Mouse (Mus musculus) liver, embryonic 13.5 days (tissue): ENCODE data around the gene Krt8. TPM values are rescaled to one million over a fixed set of nuclear protein-coding genes. Genes with fewer than 3 reads are reported as not detected.

ENCODE experiments used
- ATAC-seq: fragments of 200-750 bp; cut with Nextera tagmentation; 2 replicates; pipeline ENCODE4 v1.8.0; 2017; ENCODE audit warnings: low read depth, mild to moderate bottlenecking, moderate number of reproducible peaks, moderate library complexity
- DNase-seq: peaks from one replicate; pipeline ENCODE4 v3.0.0; 2022
- H3K27ac ChIP-seq: fragments of 300-500 bp; sonication (generic); 2 replicates; pipeline ENCODE4 v1.5.1; 2015; ENCODE audit warnings: moderate library complexity, mild to moderate bottlenecking, inconsistent platforms
- H3K27me3 ChIP-seq: fragments of 300-500 bp; sonication (generic); 2 replicates; pipeline ENCODE4 v1.6.1; 2015; ENCODE audit warnings: mild to moderate bottlenecking, inconsistent platforms
- H3K36me3 ChIP-seq: fragments of 300-500 bp; sonication (generic); 2 replicates; pipeline ENCODE4 v1.6.1; 2015; ENCODE audit warnings: mild to moderate bottlenecking, inconsistent platforms
- H3K4me1 ChIP-seq: fragments of 300-500 bp; sonication (generic); replicated peaks from 2 replicates; pipeline ENCODE4 v1.6.1; 2015; ENCODE audit warnings: inconsistent platforms
- H3K4me2 ChIP-seq: fragments of 300-500 bp; sonication (generic); 2 replicates; pipeline ENCODE4 v1.6.1; 2015; ENCODE audit warnings: inconsistent platforms, mild to moderate bottlenecking, moderate library complexity
- H3K4me3 ChIP-seq: fragments of 300-500 bp; sonication (generic); replicated peaks from 2 replicates; pipeline ENCODE4 v1.5.1; 2015; ENCODE audit warnings: mild to moderate bottlenecking, inconsistent platforms
- H3K9ac ChIP-seq: fragments of 300-500 bp; sonication (generic); 2 replicates; pipeline ENCODE4 v1.6.1; 2015; ENCODE audit warnings: mild to moderate bottlenecking, inconsistent platforms
- H3K9me3 ChIP-seq: fragments of 300-500 bp; sonication (generic); replicated peaks from 2 replicates; pipeline ENCODE4 v1.6.1; 2016; ENCODE audit warnings: inconsistent platforms
- WGBS: fragments of 180-500 bp; shearing (Covaris S2); methylation state at CpG from one replicate; pipeline ENCODE4 v1.1.7; 2015; ENCODE audit not compliant: insufficient replicate concordance; 5-methylcytosine and 5-hydroxymethylcytosine counted together
- polyA plus RNA-seq: library from polyadenylated mRNA; unstranded; fragments of >200 nt; fragmentation: Nextera tagmentation; extraction: Ambion mirVana; gene quantifications from 2 replicates; pipeline ENCODE4 v1.2.1, GENCODE M21; 2015

The Krt8 gene
- polyA plus RNA-seq, 1 experiment from 2014 or later, result 89.5 TPM

GRCm38 (mm10) chr15:102025136-102025872 lies 21.0 kb upstream of the Krt8 start:
- H3K4me2 ChIP-seq, result peak overlapping the region; percentile 45
- ATAC-seq (0 out of 2 replicates have a peak, but pooled peaks have one; percentile 9), DNase-seq (no peak)
- 0 out of 2 replicates have a peak, but pooled peaks cover 7% of the 10 kb centered on the region for H3K36me3 ChIP-seq
- peak overlapping the region; percentile 36; the same call in 1 of the 2 replicates for H3K9ac ChIP-seq
- H3K27me3 ChIP-seq, result peaks cover 46% of the 10 kb centered on the region
- peak overlapping the region; percentile 73 for H3K27ac ChIP-seq
- 6% methylated on average over 22 of the region's 22 CpGs for WGBS
- H3K4me1 ChIP-seq, result peaks cover 38% of the 10 kb centered on the region
- H3K9me3 ChIP-seq, result no peaks in the 10 kb centered on the region
- H3K4me3 ChIP-seq, result peak overlapping the region; percentile 29

DNA sequence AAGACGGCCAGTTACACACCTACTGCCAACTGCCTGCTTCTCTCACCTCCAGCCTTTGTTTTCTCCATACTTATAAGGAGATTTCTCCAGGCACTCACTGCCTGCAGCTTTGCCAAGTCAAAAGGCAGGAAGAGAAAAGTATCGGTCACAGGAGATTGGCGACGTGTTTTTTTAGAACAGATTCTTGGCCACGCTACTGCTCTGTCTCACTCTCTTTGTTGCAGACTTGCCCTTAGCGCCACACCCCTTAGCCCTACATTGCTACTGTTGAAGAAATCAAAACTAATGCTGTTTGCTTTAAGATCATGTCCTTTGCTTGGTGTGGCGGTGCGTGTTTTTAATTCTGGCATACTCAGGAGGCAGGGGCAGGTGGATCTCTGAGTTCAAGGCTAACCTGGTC lies 19.6 kb upstream of the Krt8 start:
- no peaks in the 10 kb centered on the region for H3K36me3 ChIP-seq
- peaks cover 38% of the 10 kb centered on the region for H3K4me1 ChIP-seq
- H3K9me3 ChIP-seq, result no peaks in the 10 kb centered on the region
- ATAC-seq (no peak), DNase-seq (no peak)
- peaks cover 46% of the 10 kb centered on the region for H3K27me3 ChIP-seq
- H3K27ac ChIP-seq, result no peak overlapping the region
- no peak overlapping the region for H3K9ac ChIP-seq
- H3K4me3 ChIP-seq, result no peak overlapping the region
- WGBS, result 57% methylated on average over 8 of the region's 8 CpGs
- no peak overlapping the region for H3K4me2 ChIP-seq

- Histone ChIP-seq H3K27ac (no peak overlapping the region), H3K9ac (no peak overlapping the region), H3K4me3 (no peak overlapping the region), H3K4me2 (no peak overlapping the region), H3K4me1 (peaks cover 37% of the 10 kb centered on the region), H3K27me3 (peaks cover 35% of the 10 kb centered on the region), H3K9me3 (no peaks in the 10 kb centered on the region), H3K36me3 (no peaks in the 10 kb centered on the region)
- DNase-seq (no peak), ATAC-seq (no peak)
- 44% methylated on average over 8 of the region's 8 CpGs for WGBS
Observed at GRCm38 (mm10) chr15:102022481-102022880, 18.2 kb upstream of the Krt8 start.

GRCm38 (mm10) chr15:102017918-102018463 lies 13.7 kb upstream of the Krt8 start:
- Histone ChIP-seq H3K27ac (peak overlapping the region; percentile 47), H3K4me1 (peaks cover 45% of the 10 kb centered on the region), H3K36me3 (no peaks in the 10 kb centered on the region), H3K9ac (no peak overlapping the region), H3K4me2 (no peak overlapping the region), H3K4me3 (no peak overlapping the region), H3K9me3 (no peaks in the 10 kb centered on the region), H3K27me3 (no peaks in the 10 kb centered on the region)
- WGBS, result 10% methylated on average over 7 of the region's 7 CpGs
- ATAC-seq (peak; percentile 70), DNase-seq (peak; percentile 34)

DNA sequence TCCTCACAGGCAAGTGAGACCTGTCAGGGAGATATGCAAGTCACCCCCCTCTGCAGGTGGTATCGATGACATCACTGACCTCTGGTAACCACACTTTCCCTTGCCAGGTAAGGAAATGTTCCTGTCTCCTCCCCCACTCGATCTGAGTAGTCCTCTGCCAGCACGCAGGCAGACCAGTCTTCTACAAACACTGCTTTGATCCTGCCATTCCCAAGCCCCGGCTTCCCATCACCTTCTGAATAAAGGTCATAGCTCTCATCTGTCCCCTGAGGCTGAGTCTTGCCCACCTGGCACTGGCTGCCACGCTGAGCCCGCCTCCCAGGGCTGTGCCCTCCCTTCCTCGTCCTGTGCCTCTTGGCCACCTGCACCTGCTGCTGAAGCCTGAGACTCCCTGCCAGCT lies 12.5 kb upstream of the Krt8 start:
- H3K27ac ChIP-seq, result peak overlapping the region; percentile 67
- no peak overlapping the region for H3K4me2 ChIP-seq
- WGBS, result 41% methylated on average over 7 of the region's 7 CpGs
- no peaks in the 10 kb centered on the region for H3K27me3 ChIP-seq
- no peak overlapping the region for H3K9ac ChIP-seq
- no peaks in the 10 kb centered on the region for H3K9me3 ChIP-seq
- ATAC-seq (no peak), DNase-seq (no peak)
- no peaks in the 10 kb centered on the region for H3K36me3 ChIP-seq
- no peak overlapping the region for H3K4me3 ChIP-seq
- H3K4me1 ChIP-seq, result peaks cover 45% of the 10 kb centered on the region

DNA sequence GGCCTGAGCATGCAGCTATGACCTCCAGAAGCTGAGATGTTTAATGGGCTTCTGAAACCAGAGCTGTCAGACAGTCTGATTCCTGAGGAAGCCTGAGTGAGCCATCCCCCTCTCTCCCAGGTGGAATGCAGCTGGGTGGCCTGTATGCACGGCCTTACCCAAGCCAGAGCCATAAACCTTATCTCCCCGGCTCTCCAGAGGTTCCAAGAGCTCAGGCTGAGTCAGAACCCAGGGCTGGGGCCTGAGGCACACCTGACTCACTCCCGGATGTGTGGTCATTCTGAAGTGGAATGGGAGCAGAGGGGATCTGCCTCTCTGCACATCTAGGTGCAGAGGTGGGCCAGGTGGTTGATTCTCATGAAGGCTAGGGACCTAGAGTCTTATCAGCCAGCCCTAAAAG lies 11.8 kb upstream of the Krt8 start:
- Histone ChIP-seq H3K9me3 (no peaks in the 10 kb centered on the region), H3K27me3 (no peaks in the 10 kb centered on the region), H3K4me2 (no peak overlapping the region), H3K4me1 (peaks cover 45% of the 10 kb centered on the region), H3K4me3 (no peak overlapping the region), H3K9ac (no peak overlapping the region), H3K36me3 (no peaks in the 10 kb centered on the region), H3K27ac (peak overlapping the region; percentile 43; the same call in 1 of the 2 replicates)
- ATAC-seq (no peak), DNase-seq (no peak)
- 35% methylated on average over 3 of the region's 3 CpGs for WGBS

DNA sequence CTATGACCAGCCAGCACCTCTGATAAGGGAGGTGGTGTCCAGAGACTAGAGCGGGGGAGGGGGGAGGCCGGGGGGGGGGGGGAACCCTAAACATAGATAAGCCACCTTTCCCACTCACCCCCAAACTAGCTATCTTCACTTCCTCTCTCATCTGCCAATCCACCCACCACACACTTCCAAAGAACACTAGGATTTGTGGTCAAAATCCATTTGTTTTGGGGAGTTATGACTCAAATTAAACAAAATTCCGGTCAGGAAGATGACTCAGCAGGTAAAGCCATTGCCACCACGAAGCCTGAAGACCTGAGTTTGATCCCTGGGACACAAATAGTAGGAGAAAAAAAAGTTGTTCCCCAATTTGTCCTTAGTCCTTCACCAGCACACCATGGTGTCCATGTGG lies 10.6 kb upstream of the Krt8 start:
- Histone ChIP-seq H3K4me1 (peaks cover 45% of the 10 kb centered on the region), H3K4me3 (no peak overlapping the region), H3K36me3 (no peaks in the 10 kb centered on the region), H3K9ac (no peak overlapping the region), H3K4me2 (no peak overlapping the region), H3K27ac (no peak overlapping the region), H3K27me3 (no peaks in the 10 kb centered on the region), H3K9me3 (no peaks in the 10 kb centered on the region)
- DNase-seq, result no peak
- 15% methylated on average over 4 of the region's 4 CpGs for WGBS
- ATAC-seq, result no peak

GRCm38 (mm10) chr15:102013651-102014050 lies 9.4 kb upstream of the Krt8 start:
- H3K9me3 ChIP-seq, result no peaks in the 10 kb centered on the region
- no peaks in the 10 kb centered on the region for H3K27me3 ChIP-seq
- H3K36me3 ChIP-seq, result no peaks in the 10 kb centered on the region
- H3K4me1 ChIP-seq, result peaks cover 45% of the 10 kb centered on the region
- H3K4me2 ChIP-seq, result no peak overlapping the region
- H3K9ac ChIP-seq, result no peak overlapping the region
- no peak overlapping the region for H3K27ac ChIP-seq
- WGBS, result 54% methylated on average over 3 of the region's 3 CpGs
- no peak for DNase-seq
- H3K4me3 ChIP-seq, result no peak overlapping the region
- ATAC-seq, result no peak

DNA sequence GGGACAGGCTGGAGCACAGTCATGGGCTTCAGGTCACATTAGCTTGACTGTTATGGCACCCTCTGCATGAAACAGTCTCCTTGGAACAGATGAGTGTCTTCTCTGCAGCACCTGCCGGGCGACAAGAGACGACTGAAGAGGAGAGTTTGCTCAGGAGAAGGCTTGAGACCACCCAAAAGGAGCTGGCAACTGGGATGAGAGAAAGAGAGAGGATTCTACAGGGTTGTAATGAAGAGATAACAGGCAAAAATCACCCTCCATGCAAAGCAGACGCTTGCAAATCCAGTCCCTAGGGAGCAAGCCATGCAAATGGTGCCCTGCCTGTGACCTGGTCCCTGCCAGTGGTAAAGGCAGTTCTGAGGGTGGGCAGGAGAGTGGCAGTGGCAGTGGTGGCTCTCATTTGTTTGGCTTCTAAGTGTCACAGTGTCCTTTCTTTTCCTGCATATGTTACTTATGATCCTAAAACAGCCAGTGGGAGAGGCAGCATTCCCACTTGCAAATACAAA lies 8.0 kb upstream of the Krt8 start:
- H3K36me3 ChIP-seq, result no peaks in the 10 kb centered on the region
- no peak for DNase-seq
- no peak overlapping the region for H3K4me3 ChIP-seq
- H3K9me3 ChIP-seq, result no peaks in the 10 kb centered on the region
- H3K27ac ChIP-seq, result no peak overlapping the region
- 58% methylated on average over 4 of the region's 4 CpGs for WGBS
- no peak for ATAC-seq
- H3K9ac ChIP-seq, result no peak overlapping the region
- peaks cover 7% of the 10 kb centered on the region for H3K27me3 ChIP-seq
- H3K4me1 ChIP-seq, result peaks cover 34% of the 10 kb centered on the region
- no peak overlapping the region for H3K4me2 ChIP-seq

- Histone ChIP-seq H3K27me3 (peaks cover 23% of the 10 kb centered on the region), H3K36me3 (no peaks in the 10 kb centered on the region), H3K27ac (no peak overlapping the region), H3K9ac (no peak overlapping the region), H3K4me2 (no peak overlapping the region), H3K4me3 (no peak overlapping the region), H3K9me3 (no peaks in the 10 kb centered on the region), H3K4me1 (peaks cover 20% of the 10 kb centered on the region)
- WGBS, result 66% methylated on average over 3 of the region's 3 CpGs
- ATAC-seq (no peak), DNase-seq (no peak)
Observed at GRCm38 (mm10) chr15:102010569-102011245, 6.4 kb upstream of the Krt8 start.
